Mouse (Mus musculus) cerebellum, adult (tissue): ENCODE measurements around the gene Chdh.

ENCODE experiments used
- ATAC-seq: cut with Nextera tagmentation; 2 replicates; pipeline ENCODE4 v1.9.2; 2017; ENCODE audit warnings: mild to moderate bottlenecking, moderate library complexity, mixed read lengths; ENCODE audit not compliant: insufficient number of reproducible peaks, low FRiP score, low TSS enrichment

Chdh gene

DNA sequence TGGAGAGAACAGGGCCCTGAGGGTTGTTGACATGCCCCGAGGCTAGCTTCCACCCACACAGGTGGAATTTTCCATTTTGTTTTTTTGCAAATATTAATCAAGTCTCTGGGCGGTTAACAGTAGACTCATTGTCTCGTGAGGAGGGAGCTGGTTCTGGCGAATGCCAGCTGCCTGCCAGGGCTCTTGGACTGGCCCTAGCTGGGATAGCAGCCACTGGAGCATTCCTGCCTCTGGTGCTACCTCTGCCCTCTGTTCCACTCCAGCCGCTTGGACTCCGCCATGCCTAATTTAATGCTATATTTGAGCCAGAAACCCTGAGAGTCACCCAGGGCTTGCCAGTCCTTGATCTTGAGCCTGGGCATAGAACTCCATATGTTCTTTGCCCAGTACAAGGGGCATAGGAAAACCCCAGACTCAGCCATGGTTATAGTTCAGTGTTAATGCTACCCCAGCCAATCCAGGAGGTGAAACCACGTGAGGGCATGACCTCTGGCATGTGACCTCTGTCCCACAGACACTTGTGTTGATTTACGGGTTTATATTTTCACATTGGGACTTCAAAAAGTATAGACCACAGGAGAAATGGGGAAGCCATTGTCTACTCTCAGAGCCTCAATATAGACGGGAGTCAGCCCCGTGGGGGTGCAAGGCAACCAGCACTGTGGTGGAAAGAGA is 3.2 kb downstream of the Chdh start:
- ATAC-seq, result no peak

DNA sequence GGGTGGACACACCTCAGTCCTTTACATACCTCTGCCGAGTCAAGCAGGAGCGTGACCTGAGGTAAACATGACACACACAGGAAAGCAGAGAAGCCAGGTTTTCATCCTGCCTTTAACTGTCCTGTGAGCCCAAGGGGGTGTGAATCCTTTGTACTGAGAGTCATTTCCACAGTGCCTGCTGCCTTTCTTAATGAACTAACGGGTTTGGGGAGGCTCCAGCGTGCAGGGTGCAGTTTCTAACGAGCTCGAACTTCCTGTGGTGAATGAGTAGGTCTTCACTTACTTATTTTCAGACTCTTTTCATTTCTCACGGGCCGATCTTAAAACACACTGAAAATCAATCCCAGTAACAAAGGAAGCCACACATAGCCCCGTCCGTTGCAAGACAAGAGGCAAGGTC is 5.7 kb downstream of the Chdh start:
- ATAC-seq, result no peak

GRCm38 (mm10) chr14:30015008-30015407 is 6.2 kb downstream of the Chdh start:
- no peak for ATAC-seq

DNA sequence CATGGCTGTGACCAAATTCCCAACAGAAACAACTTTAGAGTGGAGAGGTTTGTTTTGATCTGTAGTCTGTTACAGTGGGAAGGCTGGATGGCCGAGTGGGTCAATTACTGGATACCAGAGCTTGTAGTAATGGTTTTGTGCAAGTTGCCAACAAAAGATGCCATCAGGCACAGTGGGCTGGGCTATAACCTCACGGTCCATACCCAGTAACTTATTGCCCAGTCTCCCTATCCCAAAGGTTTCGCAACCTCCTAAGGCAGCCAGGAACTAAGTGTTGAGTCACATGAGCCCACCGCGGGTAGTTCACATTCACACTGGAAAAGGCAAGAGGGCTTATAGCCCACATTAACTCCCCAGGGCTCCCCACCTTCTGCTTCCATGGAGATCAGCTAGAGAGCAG is 7.8 kb downstream of the Chdh start:
- no peak for ATAC-seq

- no peak for ATAC-seq
These were observed 9.1 kb downstream of the Chdh start for GRCm38 (mm10) chr14:30017794-30018462.

DNA sequence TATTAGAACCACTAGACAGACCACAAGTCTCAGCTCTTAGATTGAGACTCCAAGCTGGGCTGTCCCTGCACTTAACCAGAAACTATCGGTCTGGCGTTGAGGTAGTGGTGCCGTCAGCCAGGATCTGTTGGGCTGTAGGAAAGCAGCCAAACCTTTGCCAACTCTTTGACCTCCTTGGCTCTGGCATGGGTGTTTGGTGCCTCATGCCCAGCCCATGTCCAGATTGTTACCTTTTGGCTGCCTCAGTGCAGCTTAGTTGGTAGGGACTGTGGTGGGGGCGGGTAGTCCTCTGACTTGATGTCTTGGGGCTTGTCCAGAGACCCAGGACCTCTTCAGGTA is 9.6 kb downstream of the Chdh start:
- ATAC-seq, result no peak

GRCm38 (mm10) chr14:30018846-30019245 is 10.0 kb downstream of the Chdh start:
- ATAC-seq, result no peak

GRCm38 (mm10) chr14:30019375-30019774 is 10.6 kb downstream of the Chdh start:
- ATAC-seq, result no peak

DNA sequence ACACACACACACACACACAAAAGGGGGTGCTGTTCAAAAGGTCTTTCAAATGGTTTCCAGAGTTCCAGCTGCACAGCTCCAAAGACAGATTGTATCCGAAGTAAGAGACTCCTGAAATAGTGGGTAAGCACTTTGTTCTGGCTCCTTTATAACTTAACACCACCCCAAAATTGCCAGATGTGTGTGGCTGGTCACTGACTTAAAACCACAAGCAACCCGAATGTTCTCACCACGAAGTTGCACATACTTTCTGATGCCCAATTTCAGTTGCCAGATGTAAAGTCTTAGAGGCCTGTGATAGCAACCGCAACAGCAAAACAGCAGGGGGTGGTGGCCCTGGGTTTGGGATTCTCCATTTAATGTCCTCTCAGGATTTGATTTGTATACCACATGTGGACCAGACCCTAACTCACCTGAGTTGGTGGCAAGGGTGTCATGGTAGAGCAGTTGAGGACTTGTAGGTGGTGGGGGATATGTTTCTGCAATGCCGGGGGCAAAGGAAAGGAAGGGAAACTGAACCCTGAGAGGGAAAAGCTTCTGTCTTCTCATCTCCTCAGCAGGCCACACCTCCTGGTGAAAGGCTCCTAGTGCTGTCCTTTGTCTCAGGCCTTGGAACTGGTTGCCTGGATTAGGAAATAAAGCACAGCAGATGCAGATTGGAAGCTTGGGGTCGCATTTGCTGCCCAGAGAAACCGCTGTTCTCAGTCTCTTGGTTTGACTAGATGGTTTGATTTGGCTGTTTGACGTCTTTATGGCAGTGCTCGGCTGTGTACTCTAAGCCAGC is 11.2 kb downstream of the Chdh start:
- no peak for ATAC-seq

DNA sequence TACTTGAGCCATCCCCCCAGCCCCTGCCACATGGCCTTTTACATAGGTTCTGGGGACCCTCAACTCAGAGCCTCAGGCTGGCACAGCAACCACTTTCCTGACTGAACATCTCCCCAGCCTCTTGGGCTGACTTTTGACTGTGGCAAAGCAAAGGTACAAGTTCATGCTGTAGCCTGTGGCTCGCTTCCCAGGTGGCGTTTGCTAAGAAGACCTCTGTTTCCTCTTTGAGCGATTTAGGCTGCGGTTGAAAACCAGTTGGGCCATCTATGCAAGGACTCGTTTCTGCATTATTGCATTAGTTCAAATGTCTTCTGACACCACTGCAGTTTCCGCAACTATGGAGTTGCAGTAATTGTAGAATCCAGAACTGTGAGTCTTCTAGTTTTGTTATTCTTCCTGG is 13.6 kb downstream of the Chdh start:
- ATAC-seq, result no peak

GRCm38 (mm10) chr14:30024387-30024786 is 15.6 kb downstream of the Chdh start:
- no peak for ATAC-seq

GRCm38 (mm10) chr14:30027378-30027777 is 18.6 kb downstream of the Chdh start:
- no peak for ATAC-seq

DNA sequence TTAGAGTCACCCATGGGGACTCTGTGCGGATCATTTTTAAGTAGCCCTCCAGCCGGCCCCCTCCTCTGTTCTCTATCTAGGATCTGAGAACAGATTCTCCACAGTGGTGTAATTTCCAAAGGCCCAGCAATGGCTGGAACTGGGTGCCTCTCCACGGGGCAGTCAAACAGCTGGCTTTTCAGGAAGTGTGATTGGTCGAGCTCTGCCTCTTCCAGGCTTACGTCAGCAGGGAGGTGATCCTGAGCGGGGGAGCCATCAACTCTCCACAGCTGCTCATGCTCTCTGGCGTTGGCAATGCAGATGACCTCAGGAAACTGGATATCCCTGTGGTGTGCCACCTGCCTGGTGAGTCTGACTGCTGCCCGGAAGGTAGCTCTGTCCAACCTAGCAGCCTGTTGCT is 24.6 kb downstream of the Chdh start:
- ATAC-seq, result no peak

GRCm38 (mm10) chr14:30038431-30038830 is 29.6 kb downstream of the Chdh start:
- no peak for ATAC-seq

- ATAC-seq, result no peak
These were observed 30.6 kb downstream of the Chdh start for GRCm38 (mm10) chr14:30039413-30039812.

DNA sequence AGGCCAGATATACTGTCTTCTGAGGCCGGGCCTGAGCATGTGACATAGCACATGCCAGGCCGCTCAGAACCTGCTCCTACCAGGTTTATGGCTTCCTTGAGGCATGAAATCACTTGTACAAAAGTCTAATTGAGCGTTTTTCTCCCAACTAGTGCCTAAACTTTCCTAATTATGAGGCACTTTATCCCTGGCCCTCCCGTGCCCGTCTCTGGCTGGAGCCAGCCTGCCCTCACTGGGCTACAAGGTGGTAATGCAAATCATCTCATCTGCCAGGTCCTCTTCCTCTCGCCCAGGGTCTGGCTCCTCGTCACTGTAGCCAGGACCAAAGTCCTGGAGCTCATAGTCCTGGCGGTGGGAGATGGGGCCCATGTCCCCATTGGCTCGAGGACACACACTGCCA is 33.0 kb downstream of the Chdh start:
- ATAC-seq, result no peak

- no peak for ATAC-seq
These were observed 34.6 kb downstream of the Chdh start for GRCm38 (mm10) chr14:30043356-30043940.

GRCm38 (mm10) chr14:30045239-30045638 is 36.4 kb downstream of the Chdh start:
- no peak for ATAC-seq

DNA sequence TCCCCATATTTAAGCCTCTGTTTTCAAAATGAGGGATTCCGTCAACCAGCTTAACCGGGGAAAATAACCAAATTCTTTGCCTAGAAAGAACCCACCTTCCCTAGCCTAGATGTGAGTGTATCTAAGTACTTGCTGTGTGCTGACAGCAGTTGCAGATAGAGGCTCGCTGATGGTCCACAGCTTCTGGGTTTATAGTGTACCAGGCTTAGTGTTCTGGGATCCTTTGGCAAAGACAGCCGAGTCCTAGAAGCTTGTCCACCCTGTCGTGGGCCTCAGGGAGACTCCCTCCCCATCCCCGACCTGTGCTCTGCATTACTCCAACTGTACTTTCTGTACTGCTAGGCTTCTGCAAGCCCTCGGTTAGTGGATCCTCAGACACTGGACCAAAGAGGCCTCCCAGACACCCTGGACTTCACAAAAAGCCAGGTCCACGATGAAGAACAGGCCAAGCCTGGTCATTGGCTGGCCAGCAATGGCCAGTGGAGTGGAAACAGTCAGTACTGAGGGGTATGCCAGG is 36.9 kb downstream of the Chdh start:
- no peak for ATAC-seq

DNA sequence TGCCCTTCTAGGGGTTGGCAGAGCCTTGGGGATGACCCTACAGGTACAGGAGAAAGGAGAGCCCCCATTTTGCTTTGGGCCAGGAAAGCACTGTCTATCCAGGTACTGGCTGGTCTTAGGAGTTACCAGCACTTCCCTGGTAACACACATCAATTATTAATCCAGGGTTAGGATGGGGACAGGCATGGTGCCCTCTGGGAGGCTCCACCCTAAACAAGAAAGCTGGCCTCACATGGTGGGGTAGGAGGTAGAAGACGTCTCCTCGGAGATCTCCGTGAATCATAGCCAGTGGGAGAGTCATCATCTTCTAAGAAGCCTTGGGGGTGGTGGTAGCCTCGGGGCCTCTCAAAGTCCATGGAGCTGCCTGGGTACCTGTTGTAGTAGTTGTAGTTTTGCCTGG is 38.2 kb downstream of the Chdh start:
- no peak for ATAC-seq

- ATAC-seq, result no peak
These were observed 39.2 kb downstream of the Chdh start for GRCm38 (mm10) chr14:30048049-30048448.
